In the genomic region with DNA sequence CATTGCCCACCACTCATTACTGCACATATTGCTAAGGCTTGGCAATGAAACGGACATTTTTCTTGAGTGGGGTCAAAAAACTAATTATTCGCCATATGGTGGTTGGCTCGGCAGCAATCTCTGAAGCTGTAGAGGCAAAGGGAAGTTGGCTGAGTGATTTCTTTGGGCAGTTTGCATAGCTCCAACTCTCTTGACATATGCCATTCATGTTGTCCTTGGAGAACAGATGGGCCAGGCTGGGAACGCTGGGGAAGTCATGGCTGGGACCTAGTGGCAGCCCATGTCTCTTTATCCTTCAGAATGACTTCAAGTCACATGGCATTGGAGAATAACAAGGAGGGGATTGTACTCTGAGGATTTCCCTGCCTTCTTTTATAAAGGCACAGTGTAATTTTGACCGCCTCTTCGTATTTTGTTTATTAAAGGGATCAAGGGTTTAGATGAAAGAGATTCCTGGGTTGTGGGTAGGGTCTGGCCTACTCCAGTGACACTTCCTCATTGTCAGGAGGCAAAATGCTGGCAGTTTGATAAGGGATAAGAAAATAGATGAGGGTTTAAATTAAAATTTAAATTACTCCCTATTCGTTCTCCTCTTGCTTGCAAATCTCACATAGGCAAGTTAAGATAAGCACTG, we compare ENCODE assay signal across 21 mouse cellular contexts.
DNase-seq lines count a peak whose midpoint lies in the region; ATAC-seq and TF ChIP-seq lines count a peak whose summit lies in the region.
"Had no signal": no experiment of that assay in that cellular context is flagged by ENCODE, and none has a peak within 500 bp of the region (broad histone marks: within the 10 kb centered on the region; RNA-seq: fewer than 3 reads in every experiment).

No protein-coding gene starts in this region.

- ATAC-seq in embryonic facial prominence, embryonic 14.5 days (ENCODE audit: low read depth) = no peak
- peak; percentile 33; the same call in 1 of the 2 replicates for ATAC-seq in neural tube, embryonic 12.5 days (ENCODE audit: low FRiP score, low read depth)
- no peak for ATAC-seq in neural tube, embryonic 15.5 days (ENCODE audit: low FRiP score)
- peak; percentile 72; the same call in 1 of the 2 replicates for ATAC-seq in hindbrain, embryonic 16.5 days
- no peak for ATAC-seq in midbrain, postnatal 0 days (ENCODE audit: low FRiP score)

- H3K4me3 ChIP-seq in embryonic facial prominence, embryonic 14.5 days (ENCODE audit: low read depth, low read length) = no peak overlapping the region
- H3K4me3 ChIP-seq in embryonic facial prominence, embryonic 10.5 days = no peak overlapping the region
- no peak overlapping the region for H3K4me3 ChIP-seq in neural tube, embryonic 12.5 days
- no peak overlapping the region for H3K4me3 ChIP-seq in neural tube, embryonic 15.5 days (replicated peaks)
- H3K4me3 ChIP-seq in hindbrain, embryonic 16.5 days (ENCODE audit: low read length) = no peak overlapping the region
- H3K4me3 ChIP-seq in midbrain, postnatal 0 days (ENCODE audit: low read depth, low read length) = no peak overlapping the region
- H3K4me3 ChIP-seq: gastrocnemius, adult 2 months; heart, embryonic 15.5 days; limb, embryonic 10.5 days; liver, embryonic 13.5 days; lung, embryonic 15.5 days had no signal

- H3K9ac ChIP-seq in embryonic facial prominence, embryonic 14.5 days (ENCODE audit: low read depth, low read length) = no peak overlapping the region
- no peak overlapping the region for H3K9ac ChIP-seq in neural tube, embryonic 12.5 days
- no peak overlapping the region for H3K9ac ChIP-seq in neural tube, embryonic 15.5 days (replicated peaks)
- no peak overlapping the region for H3K9ac ChIP-seq in hindbrain, embryonic 16.5 days (ENCODE audit: low read depth, low read length)
- no peak overlapping the region for H3K9ac ChIP-seq in midbrain, postnatal 0 days (replicated peaks; ENCODE audit: low read length, poor library complexity, severe bottlenecking)
- H3K9ac ChIP-seq: heart, embryonic 15.5 days; liver, embryonic 13.5 days; lung, embryonic 15.5 days had no signal

- no peaks in the 10 kb centered on the region for H3K36me3 ChIP-seq in embryonic facial prominence, embryonic 14.5 days (ENCODE audit: control insufficient read depth, insufficient read depth, low read length)
- H3K36me3 ChIP-seq in embryonic facial prominence, embryonic 10.5 days (replicated peaks) = no peaks in the 10 kb centered on the region
- H3K36me3 ChIP-seq in neural tube, embryonic 12.5 days = no peaks in the 10 kb centered on the region
- H3K36me3 ChIP-seq in neural tube, embryonic 15.5 days = no peaks in the 10 kb centered on the region
- H3K36me3 ChIP-seq in hindbrain, embryonic 16.5 days (ENCODE audit: control insufficient read depth, insufficient read depth, low read length) = no peaks in the 10 kb centered on the region
- H3K36me3 ChIP-seq in midbrain, postnatal 0 days (ENCODE audit: insufficient read depth, low read length) = no peaks in the 10 kb centered on the region
- H3K36me3 ChIP-seq: heart, embryonic 15.5 days; limb, embryonic 10.5 days; liver, embryonic 13.5 days; lung, embryonic 15.5 days had no signal

- no peaks in the 10 kb centered on the region for H3K27me3 ChIP-seq in embryonic facial prominence, embryonic 14.5 days (replicated peaks; ENCODE audit: control insufficient read depth, insufficient read depth, low read length)
- H3K27me3 ChIP-seq in embryonic facial prominence, embryonic 10.5 days (replicated peaks; ENCODE audit: low read depth, poor library complexity, severe bottlenecking) = no peaks in the 10 kb centered on the region
- H3K27me3 ChIP-seq in neural tube, embryonic 12.5 days (replicated peaks) = no peaks in the 10 kb centered on the region
- H3K27me3 ChIP-seq in neural tube, embryonic 15.5 days (replicated peaks) = no peaks in the 10 kb centered on the region
- no peaks in the 10 kb centered on the region for H3K27me3 ChIP-seq in hindbrain, embryonic 16.5 days (replicated peaks; ENCODE audit: control insufficient read depth, insufficient read depth, low read length)
- no peaks in the 10 kb centered on the region for H3K27me3 ChIP-seq in midbrain, postnatal 0 days (ENCODE audit: insufficient read depth, low read length)
- H3K27me3 ChIP-seq: heart, embryonic 15.5 days; liver, embryonic 13.5 days; lung, embryonic 15.5 days had no signal

- H3K27ac ChIP-seq in embryonic facial prominence, embryonic 14.5 days (replicated peaks; ENCODE audit: low read depth, low read length) = no peak overlapping the region
- no peak overlapping the region for H3K27ac ChIP-seq in embryonic facial prominence, embryonic 10.5 days (replicated peaks)
- H3K27ac ChIP-seq in neural tube, embryonic 12.5 days = no peak overlapping the region
- H3K27ac ChIP-seq in neural tube, embryonic 15.5 days (replicated peaks) = no peak overlapping the region
- no peak overlapping the region for H3K27ac ChIP-seq in hindbrain, embryonic 16.5 days (ENCODE audit: low read depth, low read length)
- no peak overlapping the region for H3K27ac ChIP-seq in midbrain, postnatal 0 days (ENCODE audit: low read depth, low read length)
- H3K27ac ChIP-seq: gastrocnemius, adult 2 months; heart, embryonic 15.5 days; kidney, postnatal 0 days; limb, embryonic 10.5 days; liver, embryonic 13.5 days; lung, embryonic 15.5 days; macrophage had no signal

- H3K4me1 ChIP-seq in embryonic facial prominence, embryonic 14.5 days (ENCODE audit: control insufficient read depth, insufficient read depth, low read length) = no peaks in the 10 kb centered on the region
- H3K4me1 ChIP-seq in embryonic facial prominence, embryonic 10.5 days = no peaks in the 10 kb centered on the region
- no peaks in the 10 kb centered on the region for H3K4me1 ChIP-seq in neural tube, embryonic 12.5 days
- H3K4me1 ChIP-seq in neural tube, embryonic 15.5 days = no peaks in the 10 kb centered on the region
- H3K4me1 ChIP-seq in hindbrain, embryonic 16.5 days (ENCODE audit: control insufficient read depth, insufficient read depth, low read depth, low read length) = no peaks in the 10 kb centered on the region
- no peaks in the 10 kb centered on the region for H3K4me1 ChIP-seq in midbrain, postnatal 0 days (ENCODE audit: insufficient read depth, low read length)
- H3K4me1 ChIP-seq: heart, embryonic 15.5 days; limb, embryonic 10.5 days; liver, embryonic 13.5 days; lung, embryonic 15.5 days had no signal

- no peaks in the 10 kb centered on the region for H3K9me3 ChIP-seq in embryonic facial prominence, embryonic 14.5 days (ENCODE audit: control insufficient read depth, low read length)
- H3K9me3 ChIP-seq in embryonic facial prominence, embryonic 10.5 days = no peaks in the 10 kb centered on the region
- no peaks in the 10 kb centered on the region for H3K9me3 ChIP-seq in neural tube, embryonic 12.5 days
- H3K9me3 ChIP-seq in neural tube, embryonic 15.5 days (replicated peaks) = no peaks in the 10 kb centered on the region
- no peaks in the 10 kb centered on the region for H3K9me3 ChIP-seq in hindbrain, embryonic 16.5 days (ENCODE audit: control insufficient read depth, low read length)
- no peaks in the 10 kb centered on the region for H3K9me3 ChIP-seq in midbrain, postnatal 0 days (ENCODE audit: low read length)
- H3K9me3 ChIP-seq: heart, embryonic 15.5 days; limb, embryonic 10.5 days; liver, embryonic 13.5 days; lung, embryonic 15.5 days had no signal

- WGBS in embryonic facial prominence, embryonic 14.5 days = 51% methylated on average over 7 of the region's 7 CpGs
- 62% methylated on average over 7 of the region's 7 CpGs for WGBS in embryonic facial prominence, embryonic 10.5 days
- WGBS in neural tube, embryonic 12.5 days = 66% methylated on average over 7 of the region's 7 CpGs
- WGBS in neural tube, embryonic 15.5 days = 67% methylated on average over 7 of the region's 7 CpGs
- 52% methylated on average over 7 of the region's 7 CpGs for WGBS in hindbrain, embryonic 16.5 days
- WGBS in midbrain, postnatal 0 days = 50% methylated on average over 7 of the region's 7 CpGs

- no peak overlapping the region for H3K4me2 ChIP-seq in embryonic facial prominence, embryonic 14.5 days (ENCODE audit: low read depth, low read length)
- no peak overlapping the region for H3K4me2 ChIP-seq in neural tube, embryonic 12.5 days (replicated peaks)
- H3K4me2 ChIP-seq in neural tube, embryonic 15.5 days = no peak overlapping the region
- H3K4me2 ChIP-seq in hindbrain, embryonic 16.5 days (ENCODE audit: low read length) = no peak overlapping the region
- H3K4me2 ChIP-seq in midbrain, postnatal 0 days (ENCODE audit: low read depth, low read length, poor library complexity, severe bottlenecking) = no peak overlapping the region
- H3K4me2 ChIP-seq: heart, embryonic 15.5 days; liver, embryonic 13.5 days; lung, embryonic 15.5 days had no signal

- DNase-seq in embryonic facial prominence, embryonic 14.5 days (ENCODE audit: low spot score) = peak; percentile 7
- no peak for DNase-seq in embryonic facial prominence, embryonic 10.5 days (ENCODE audit: low spot score)
- DNase-seq in midbrain, postnatal 0 days (ENCODE audit: low spot score) = peak; percentile 17
- no peak for DNase-seq in gastrocnemius, adult 8-10 months (ENCODE audit: low spot score in 2 of 2)
- no peak for DNase-seq in heart, adult 8-10 months (ENCODE audit: low spot score)
- DNase-seq: adrenal gland, postnatal 10 days; cerebellum, adult 2 months; gastrocnemius, adult 2 months; heart, adult 18-20 months; kidney, adult 11 months; liver, embryonic 13.5 days; right cerebral cortex, adult 18-20 months; thymus, postnatal 4 days had no signal

- no peak for TF ChIP-seq CTCF in midbrain, postnatal 0 days (IDR thresholded peaks at IDR 0.05)

Comparison
In these comparisons a context has a peak if more than half of its experiments do, and no peak if none do; other contexts are left out.
1. ATAC-seq: peak in neural tube, embryonic 12.5 days (single experiment) and hindbrain, embryonic 16.5 days (single experiment); none in embryonic facial prominence, embryonic 14.5 days (single experiment), neural tube, embryonic 15.5 days (single experiment) and midbrain, postnatal 0 days (single experiment).
2. DNase-seq: peak in embryonic facial prominence, embryonic 14.5 days (single experiment) and midbrain, postnatal 0 days (single experiment); none in embryonic facial prominence, embryonic 10.5 days (single experiment), gastrocnemius, adult 8-10 months (0 of 2) and heart, adult 8-10 months (single experiment).